Mouse (Mus musculus): ENCODE results near the gene Clmp.

- TF ChIP-seq CTCF (IDR thresholded peaks at IDR 0.05) (no peak), POLR2A (IDR thresholded peaks at IDR 0.05; ENCODE audit: insufficient read depth, low read depth, low read length) (no peak)
These were observed 98.7 kb downstream of the Clmp start for GRCm38 (mm10) chr9:40784374-40784967.
